Mouse (Mus musculus): ENCODE data around the gene Duxf3.
"Not testable (repeated sequence)": the region's sequence is repeated elsewhere in the genome, so short reads cannot be mapped to it uniquely, and the experiment has no call there.

The Duxf3 gene

GRCm38 (mm10) chr10:58223972-58224805, 8.3 kb downstream of the Duxf3 start:
- DNase-seq (ENCODE audit: extremely low read depth, low read depth, low spot score), result not testable (repeated sequence)

DNA sequence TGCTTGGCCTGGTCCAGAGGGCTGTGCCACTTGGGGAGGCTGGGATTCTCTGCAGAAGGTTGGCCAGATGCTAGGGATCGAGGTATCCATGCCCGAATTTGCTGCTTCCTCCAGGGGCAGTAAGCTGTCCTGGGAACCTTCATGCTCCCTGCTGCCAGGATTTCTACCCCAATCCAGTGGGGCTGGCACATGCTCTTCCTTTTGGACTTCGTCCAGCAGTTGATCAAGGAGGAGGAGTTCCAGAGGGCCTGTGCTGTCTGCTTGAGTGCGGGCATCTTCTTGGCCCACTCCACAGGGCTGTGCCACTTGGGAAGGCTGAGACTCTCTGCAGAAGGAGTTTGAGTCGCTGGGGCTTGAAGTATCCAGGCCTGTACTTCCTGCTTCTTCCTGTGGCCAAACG, 9.3 kb downstream of the Duxf3 start:
- not testable (repeated sequence) for DNase-seq (ENCODE audit: extremely low read depth, low read depth, low spot score)

DNA sequence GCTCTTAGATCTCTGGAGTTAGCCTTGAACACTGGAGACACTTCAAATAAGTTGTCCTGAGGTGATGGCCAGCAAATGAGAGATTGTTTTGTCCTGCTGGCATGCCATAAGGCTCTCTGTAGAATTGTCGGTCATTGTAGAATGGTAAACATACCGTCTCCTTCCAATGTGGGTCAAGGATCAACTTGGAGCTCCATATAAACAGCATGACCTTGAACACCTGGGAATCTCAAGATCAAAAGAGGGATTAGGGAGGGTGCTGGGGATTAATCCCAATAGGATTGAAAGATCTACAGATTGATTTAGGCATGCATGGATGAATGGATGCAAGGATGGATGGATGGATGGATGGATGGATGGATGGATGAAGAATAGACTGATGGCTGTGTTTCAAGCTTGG, 10.9 kb downstream of the Duxf3 start:
- DNase-seq (ENCODE audit: extremely low read depth, low read depth, low spot score), result not testable (repeated sequence)

- no peak for DNase-seq (ENCODE audit: extremely low read depth, low read depth, low spot score)
Observed at GRCm38 (mm10) chr10:58220726-58221125, 11.7 kb downstream of the Duxf3 start.

- no peak for DNase-seq (ENCODE audit: extremely low read depth, low read depth, low spot score)
Observed at GRCm38 (mm10) chr10:58217366-58217765, 15.1 kb downstream of the Duxf3 start.

- DNase-seq (ENCODE audit: extremely low read depth, low read depth, low spot score), result no peak
Observed at GRCm38 (mm10) chr10:58215353-58215752, 17.1 kb downstream of the Duxf3 start.

DNA sequence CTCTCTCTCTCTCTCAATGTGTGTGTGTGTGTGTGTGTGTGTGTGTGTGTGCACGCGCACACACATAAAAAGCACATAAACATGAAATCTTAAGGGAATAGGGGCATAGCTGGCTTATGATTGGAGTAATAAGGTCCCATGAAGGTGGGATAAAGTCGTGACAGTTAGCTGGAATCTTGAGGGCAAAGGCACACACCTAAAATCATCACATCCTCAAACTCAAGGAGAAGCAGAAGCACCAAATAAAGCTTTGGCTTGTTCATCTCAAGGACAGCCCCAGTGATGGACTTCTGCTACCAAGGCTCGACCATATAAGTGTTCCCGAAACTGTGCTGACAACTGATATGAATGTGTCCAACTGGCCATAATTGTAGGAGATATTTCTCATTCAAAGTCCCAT, 17.5 kb downstream of the Duxf3 start:
- no peak for DNase-seq (ENCODE audit: extremely low read depth, low read depth, low spot score)

DNA sequence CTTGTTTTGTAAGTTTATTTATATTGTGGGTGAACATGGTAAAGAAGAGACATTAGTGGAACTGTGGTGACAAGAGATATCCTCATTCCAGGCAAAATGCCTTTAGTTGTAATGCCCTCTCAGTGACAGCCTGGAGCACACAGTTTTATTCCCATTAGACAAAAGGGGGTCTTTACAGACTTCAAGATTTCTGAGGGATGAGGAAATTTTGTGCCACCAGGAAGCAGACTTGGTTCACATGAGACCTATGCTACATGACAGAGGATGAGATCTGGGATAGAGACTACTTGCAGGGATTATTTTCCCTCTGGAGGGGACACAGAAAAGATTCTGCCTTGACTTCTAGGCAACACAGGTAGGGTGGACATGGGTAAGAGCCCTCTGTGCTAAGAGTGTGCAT, 18.0 kb downstream of the Duxf3 start:
- DNase-seq (ENCODE audit: extremely low read depth, low read depth, low spot score), result no peak

DNA sequence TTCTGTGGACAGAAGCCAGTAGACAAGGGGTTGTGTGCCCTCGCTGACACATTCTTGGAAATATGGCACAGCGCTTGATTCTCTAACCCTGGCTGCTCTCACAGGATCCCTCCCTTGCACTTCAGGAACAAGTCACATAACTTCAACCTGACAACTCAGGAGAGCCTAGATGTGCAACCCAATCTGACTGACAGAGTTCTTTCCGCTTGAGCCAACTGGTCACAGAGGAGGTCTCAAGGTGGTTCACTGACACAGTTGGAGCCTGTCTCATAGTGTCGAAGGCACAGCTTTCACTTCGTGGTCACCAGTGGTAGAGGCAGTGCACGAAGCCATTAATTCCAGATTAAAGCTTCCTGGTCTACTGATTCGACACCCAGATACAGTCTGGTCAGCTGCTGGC, 20.2 kb downstream of the Duxf3 start:
- DNase-seq (ENCODE audit: extremely low read depth, low read depth, low spot score), result no peak

DNA sequence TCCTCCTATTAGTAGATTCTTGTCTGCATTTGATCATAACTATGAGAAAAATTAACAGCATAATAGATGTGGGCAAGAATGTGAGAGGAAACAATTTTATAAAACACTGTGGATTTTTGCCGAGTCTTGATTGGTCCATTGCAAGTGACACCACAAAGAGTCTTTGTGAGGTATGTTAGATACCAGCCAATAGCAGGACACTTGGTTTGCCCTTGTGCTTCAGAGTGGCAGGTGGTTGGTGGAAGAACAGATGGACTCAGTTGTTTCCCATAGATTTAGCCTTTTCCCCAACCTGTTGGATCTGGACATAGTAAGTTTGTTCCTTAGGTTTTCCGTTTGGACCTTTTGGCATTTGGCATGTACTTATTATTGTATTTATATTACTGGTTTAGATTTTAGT, 21.3 kb downstream of the Duxf3 start:
- no peak for DNase-seq (ENCODE audit: extremely low read depth, low read depth, low spot score)

- DNase-seq (ENCODE audit: extremely low read depth, low read depth, low spot score), result no peak
Observed at GRCm38 (mm10) chr10:58210514-58210913, 22.0 kb downstream of the Duxf3 start.

DNA sequence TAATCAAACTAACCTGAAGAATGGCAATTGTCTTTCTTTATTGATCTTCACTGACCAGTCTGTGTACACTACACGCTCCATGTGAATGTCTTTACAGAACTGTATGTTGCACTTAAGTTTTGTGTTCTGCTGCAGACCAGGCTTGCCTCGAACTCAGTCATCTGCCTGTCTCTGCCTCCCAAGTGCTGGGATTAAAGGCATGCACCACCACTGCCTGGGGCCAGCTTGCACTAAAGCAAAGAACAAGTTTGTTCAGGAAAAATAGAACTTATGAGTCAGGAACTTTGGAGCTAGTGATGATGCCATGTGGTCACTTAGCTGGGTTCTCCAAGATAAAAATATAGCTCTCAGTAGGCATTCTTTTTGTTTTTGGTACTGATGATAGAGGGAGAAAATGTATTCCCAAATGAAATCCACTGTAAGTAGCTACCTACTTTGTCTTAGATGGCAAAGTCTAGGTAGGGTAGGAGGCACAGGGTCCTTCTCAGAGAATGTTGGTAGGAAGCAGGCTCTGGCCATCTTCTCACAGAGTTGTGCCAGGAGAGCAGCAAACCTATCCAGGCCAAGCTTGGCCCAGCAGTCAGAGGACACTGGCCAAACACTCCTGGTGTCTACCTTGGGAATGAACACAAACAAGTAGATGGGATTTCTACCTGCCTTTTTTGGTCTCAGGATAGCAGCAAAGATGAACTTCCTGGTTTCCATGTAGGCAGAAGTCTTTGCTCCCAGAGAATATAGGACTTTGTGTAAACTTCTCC, 22.6 kb downstream of the Duxf3 start:
- DNase-seq (ENCODE audit: extremely low read depth, low read depth, low spot score), result no peak

GRCm38 (mm10) chr10:58206639-58207404, 25.7 kb downstream of the Duxf3 start:
- no peak for DNase-seq (ENCODE audit: extremely low read depth, low read depth, low spot score)

GRCm38 (mm10) chr10:58205986-58206385, 26.5 kb downstream of the Duxf3 start:
- DNase-seq (ENCODE audit: extremely low read depth, low read depth, low spot score), result no peak

Data from fat pad, adult 2 months (tissue).